Mouse (Mus musculus): Measurements from ENCODE around the gene Gstm5.
A peak's percentile ranks its signal among the peaks of the same experiment; 100 is the strongest.

GRCm38 (mm10) chr3:107863898-107864603, 31.6 kb upstream of the Gstm5 start:
- TF ChIP-seq MAFK (IDR thresholded peaks at IDR 0.05; ENCODE audit: insufficient read depth, low read depth, low read length) (no peak), ZNF384 (IDR thresholded peaks at IDR 0.05; ENCODE audit: low read depth, low read length) (no peak), HCFC1 (IDR thresholded peaks at IDR 0.05; ENCODE audit: borderline replicate concordance, insufficient read depth, low read length) (no peak), ZC3H11A (IDR thresholded peaks at IDR 0.05; ENCODE audit: borderline replicate concordance, low read depth, low read length) (peak; percentile 99), CHD2 (IDR thresholded peaks at IDR 0.05; ENCODE audit: low read depth, low read length) (no peak)

Measured in ES-E14 (cell line).